Mouse (Mus musculus) CD4-positive, CD25-positive, alpha-beta regulatory T cell, adult 4 months (primary cell): Measurements from ENCODE around the gene Arhgef3. TPM values are rescaled to one million over a fixed set of nuclear protein-coding genes. Genes with fewer than 3 reads are reported as not detected.

ENCODE experiments used
- ATAC-seq: one replicate; pipeline ENCODE4 v1.8.0; 2017
- polyA plus RNA-seq, 2 experiments: library from polyadenylated mRNA; unstranded; fragments of 100-300 nt; shearing (Covaris generic); gene quantifications; one replicate each; pipeline ENCODE4 v1.2.1; 2017

The Arhgef3 gene
- 100 to 1,000 TPM; 149 to 256 TPM for polyA plus RNA-seq

DNA sequence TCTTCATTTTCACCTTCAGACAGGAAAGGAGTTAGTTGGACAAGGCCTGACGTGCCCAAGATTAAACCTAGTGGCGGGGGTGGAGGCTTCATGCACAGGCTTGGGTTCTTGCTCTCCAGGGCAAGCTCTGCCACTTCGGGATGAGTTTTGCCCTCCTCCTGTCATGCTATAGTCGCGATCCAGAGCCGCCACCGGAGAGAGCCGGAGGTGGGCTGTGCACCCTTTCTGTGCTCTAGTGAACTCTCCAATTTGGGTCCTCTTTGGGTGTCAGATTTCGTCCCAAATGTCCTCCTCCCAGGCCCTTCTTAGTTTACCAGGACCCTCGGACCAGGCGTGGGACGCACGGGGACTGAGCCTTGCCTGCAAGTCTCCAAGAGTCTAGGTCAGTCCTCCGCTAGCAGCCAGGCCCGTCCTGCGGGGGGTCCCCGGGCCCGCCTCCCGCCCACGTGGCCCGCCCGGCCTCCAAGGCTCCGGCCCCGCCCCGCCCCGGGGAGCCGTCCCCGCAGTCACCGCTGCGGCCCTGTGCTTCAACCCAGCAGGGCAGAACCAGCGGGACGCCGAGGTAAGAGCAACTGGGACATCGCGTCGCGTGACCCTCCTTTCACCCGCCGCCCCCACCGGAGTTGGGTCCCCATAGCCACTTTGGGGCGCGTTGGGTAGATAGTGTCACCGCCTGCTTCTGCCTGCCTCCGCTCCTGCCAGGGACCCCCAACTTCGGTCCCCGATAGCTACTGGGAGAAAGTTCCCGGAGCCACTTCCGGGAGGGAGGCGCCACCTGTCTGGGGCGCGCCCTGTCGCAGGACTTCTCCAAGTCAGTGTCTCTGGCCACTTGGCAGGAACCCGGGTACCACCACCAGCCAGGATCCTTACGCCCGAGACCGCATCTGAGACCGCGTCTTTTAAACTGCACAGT lies at the start of gene Arhgef3:
Gene Arhgef3, plus strand, starts transcription at position 538 of the 913 bp plus-strand sequence.
- no peak for ATAC-seq

DNA sequence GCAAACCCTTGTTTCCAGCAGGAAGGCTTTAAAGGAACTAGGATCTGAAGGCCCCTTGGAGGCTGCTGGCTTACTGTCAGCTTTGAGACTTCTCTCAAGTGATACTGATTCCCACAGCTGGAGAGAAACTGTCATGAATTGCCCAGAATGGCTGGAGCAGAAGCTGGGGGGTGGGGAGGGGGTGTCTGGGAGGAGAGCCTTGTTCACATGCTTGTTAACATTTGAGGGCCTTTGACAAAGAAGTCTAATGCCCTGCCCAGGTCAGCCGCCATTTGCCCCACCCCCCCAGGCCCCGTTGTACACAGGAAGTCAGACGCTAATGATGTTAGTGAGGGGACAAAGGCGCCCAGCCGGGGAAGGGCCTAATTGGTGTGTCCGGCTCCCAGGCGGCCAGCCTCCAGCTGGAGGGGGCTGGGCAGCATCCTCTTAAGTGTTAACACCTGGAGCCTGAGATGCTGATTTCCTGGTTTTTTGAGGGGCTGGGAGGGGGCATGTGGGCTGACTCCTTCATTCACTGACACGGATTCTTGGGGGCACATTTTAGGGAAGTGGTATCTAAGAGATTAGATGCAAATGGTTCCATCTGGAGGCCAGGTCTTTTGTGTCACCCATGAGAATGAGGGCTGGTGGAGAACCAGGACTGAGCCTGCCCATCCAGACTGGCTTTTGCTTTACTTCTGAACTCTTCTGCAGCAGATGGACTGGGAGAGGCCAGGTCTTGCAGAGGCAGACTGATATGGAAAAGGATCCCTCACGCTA lies 48.3 kb upstream of the Arhgef3 start:
- ATAC-seq = no peak

DNA sequence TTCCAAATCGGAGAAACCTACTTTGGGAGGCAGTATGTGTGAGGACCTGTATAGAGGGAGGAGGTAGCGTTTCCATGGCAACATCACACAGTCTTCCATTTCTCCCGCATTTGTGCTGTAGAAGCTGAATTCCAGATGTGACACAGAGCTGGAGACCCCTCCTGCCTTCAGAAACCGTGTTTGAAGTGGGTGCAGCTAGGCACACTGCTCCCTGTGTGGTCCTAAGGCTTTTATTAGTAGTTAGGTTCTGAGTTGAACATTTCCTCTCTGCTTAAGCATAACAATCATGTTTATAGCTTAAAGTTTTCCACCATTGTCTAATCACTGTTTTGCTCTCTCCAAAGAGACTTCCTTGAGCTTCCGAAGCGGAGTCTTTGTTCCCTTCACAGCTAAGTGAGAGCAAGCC lies 46.8 kb upstream of the Arhgef3 start:
- ATAC-seq = no peak

GRCm38 (mm10) chr14:27069434-27070097 lies 45.1 kb upstream of the Arhgef3 start:
- ATAC-seq = no peak

GRCm38 (mm10) chr14:27070128-27070527 lies 44.6 kb upstream of the Arhgef3 start:
- ATAC-seq = no peak

GRCm38 (mm10) chr14:27070758-27071157 lies 43.9 kb upstream of the Arhgef3 start:
- no peak for ATAC-seq

GRCm38 (mm10) chr14:27071985-27072384 lies 42.7 kb upstream of the Arhgef3 start:
- ATAC-seq = no peak

GRCm38 (mm10) chr14:27075084-27075483 lies 39.6 kb upstream of the Arhgef3 start:
- no peak for ATAC-seq

DNA sequence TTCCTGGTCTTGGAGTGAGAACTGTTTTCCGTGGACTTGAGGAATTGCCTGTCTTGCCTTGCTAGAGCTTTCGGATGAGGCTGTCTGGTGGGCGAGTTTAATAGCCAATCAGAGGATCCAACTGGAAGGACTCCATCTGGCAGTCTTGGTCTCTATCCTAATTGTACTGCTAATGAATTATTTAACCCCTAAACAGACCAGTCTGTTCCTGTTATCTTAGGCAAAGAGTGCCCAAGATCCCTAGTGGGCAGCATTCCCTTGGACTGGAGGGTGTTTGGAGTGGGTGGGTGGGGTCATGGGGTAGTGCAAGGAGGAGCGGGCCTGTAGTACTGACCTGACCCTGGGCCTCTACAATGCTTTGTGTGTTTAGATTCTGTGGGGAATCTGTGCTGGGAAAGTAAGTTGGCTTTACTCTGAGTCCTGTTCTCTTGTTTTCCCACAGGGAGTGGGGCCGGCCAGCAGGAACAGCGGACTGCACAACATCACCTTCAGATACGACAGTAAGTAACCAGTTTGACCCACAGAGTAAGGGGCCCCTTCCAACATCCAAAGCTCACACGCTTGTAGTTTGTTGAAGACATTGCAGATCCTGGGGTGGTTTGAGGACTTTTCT lies 38.7 kb upstream of the Arhgef3 start:
- no peak for ATAC-seq

GRCm38 (mm10) chr14:27076522-27076920 lies 38.2 kb upstream of the Arhgef3 start:
- no peak for ATAC-seq

- ATAC-seq = no peak
These were observed 33.0 kb upstream of the Arhgef3 start for GRCm38 (mm10) chr14:27081536-27082275.

GRCm38 (mm10) chr14:27085471-27085870 lies 29.2 kb upstream of the Arhgef3 start:
- ATAC-seq = peak; percentile 51

GRCm38 (mm10) chr14:27085999-27086398 lies 28.7 kb upstream of the Arhgef3 start:
- no peak for ATAC-seq

DNA sequence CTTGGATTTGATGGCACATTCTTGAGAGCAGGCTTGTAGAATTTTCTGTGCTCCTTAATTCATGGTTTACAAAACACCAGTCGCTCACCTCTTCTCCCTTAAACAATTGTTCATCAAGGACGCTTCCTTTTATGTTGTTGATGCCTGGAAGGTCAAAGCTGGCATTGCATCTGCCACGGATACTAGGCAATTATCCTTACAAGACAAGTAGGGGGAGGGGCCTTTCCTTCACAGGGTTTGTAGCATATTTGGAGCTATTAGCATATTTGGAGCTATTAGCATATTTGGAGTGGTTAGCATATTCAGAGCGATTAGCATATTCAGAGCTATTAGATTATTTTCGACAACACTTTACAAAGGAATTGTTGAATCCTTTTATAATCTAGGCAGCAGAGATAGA lies 20.5 kb upstream of the Arhgef3 start:
- ATAC-seq = no peak

GRCm38 (mm10) chr14:27096133-27096532 lies 18.6 kb upstream of the Arhgef3 start:
- ATAC-seq = peak; percentile 53

DNA sequence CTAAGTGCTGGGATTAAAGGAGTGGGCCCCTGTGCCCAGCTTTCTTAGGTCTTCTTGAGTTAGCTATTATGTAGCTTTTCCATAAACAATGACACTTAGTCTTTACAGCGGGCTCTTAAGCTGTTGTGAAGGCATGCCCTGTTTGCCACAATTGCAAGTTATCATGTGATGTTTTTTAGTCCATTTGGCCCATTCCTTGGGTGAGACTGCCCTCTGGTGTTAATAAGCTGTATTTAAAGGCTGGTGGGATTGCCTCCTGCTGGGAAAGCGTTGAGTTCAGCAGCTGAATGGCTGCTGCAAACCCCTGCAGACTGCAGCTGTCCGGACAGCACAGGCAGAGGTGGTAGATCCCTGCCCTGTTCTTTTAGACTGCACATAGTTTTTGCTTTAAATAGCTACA lies 17.9 kb upstream of the Arhgef3 start:
- ATAC-seq = peak; percentile 76

GRCm38 (mm10) chr14:27101735-27102134 lies 13.0 kb upstream of the Arhgef3 start:
- no peak for ATAC-seq

- no peak for ATAC-seq
These were observed 12.0 kb upstream of the Arhgef3 start for GRCm38 (mm10) chr14:27102720-27103119.

GRCm38 (mm10) chr14:27105731-27106457 lies 8.8 kb upstream of the Arhgef3 start:
- ATAC-seq = no peak

- ATAC-seq = no peak
These were observed 5.8 kb upstream of the Arhgef3 start for GRCm38 (mm10) chr14:27108748-27109504.
